Mouse (Mus musculus): ENCODE measurements around the gene Col16a1. TPM values are rescaled to one million over a fixed set of nuclear protein-coding genes. Genes with fewer than 3 reads are reported as not detected.

Gene Col16a1
- total and polyA plus RNA-seq, 2 experiments from 2014 or later = 13.8 to 43.9 TPM

GRCm38 (mm10) chr4:130009043-130009442, 38.6 kb upstream of the Col16a1 start:
- H3K27me3 ChIP-seq (ENCODE audit: insufficient read depth, low read length) = no peaks in the 10 kb centered on the region
- H3K9me3 ChIP-seq (ENCODE audit: low read length) = no peaks in the 10 kb centered on the region
- H3K4me2 ChIP-seq (ENCODE audit: low read depth, low read length, poor library complexity, severe bottlenecking) = no peak overlapping the region
- TF ChIP-seq CTCF (IDR thresholded peaks at IDR 0.05) = no peak
- no peak for DNase-seq (ENCODE audit: low spot score)
- ATAC-seq (ENCODE audit: low FRiP score) = no peak
- H3K36me3 ChIP-seq (ENCODE audit: insufficient read depth, low read length) = peaks cover 49% of the 10 kb centered on the region
- H3K27ac ChIP-seq (ENCODE audit: low read depth, low read length) = no peak overlapping the region
- 0 out of 2 replicates have a peak, but pooled peaks cover 4% of the 10 kb centered on the region for H3K4me1 ChIP-seq (ENCODE audit: insufficient read depth, low read length)
- no peak overlapping the region for H3K4me3 ChIP-seq (ENCODE audit: low read depth, low read length)
- H3K9ac ChIP-seq (replicated peaks; ENCODE audit: low read length, poor library complexity, severe bottlenecking) = no peak overlapping the region
- WGBS = 81% methylated on average over 14 of the region's 14 CpGs

GRCm38 (mm10) chr4:130010723-130011122, 36.9 kb upstream of the Col16a1 start:
- Histone ChIP-seq H3K4me1 (ENCODE audit: insufficient read depth, low read length) (0 out of 2 replicates have a peak, but pooled peaks cover 4% of the 10 kb centered on the region), H3K9ac (replicated peaks; ENCODE audit: low read length, poor library complexity, severe bottlenecking) (no peak overlapping the region), H3K36me3 (ENCODE audit: insufficient read depth, low read length) (peaks cover 52% of the 10 kb centered on the region), H3K4me3 (ENCODE audit: low read depth, low read length) (no peak overlapping the region), H3K27ac (ENCODE audit: low read depth, low read length) (no peak overlapping the region), H3K4me2 (ENCODE audit: low read depth, low read length, poor library complexity, severe bottlenecking) (no peak overlapping the region), H3K27me3 (ENCODE audit: insufficient read depth, low read length) (no peaks in the 10 kb centered on the region), H3K9me3 (ENCODE audit: low read length) (no peaks in the 10 kb centered on the region)
- WGBS = 93% methylated on average over 4 of the region's 4 CpGs
- ATAC-seq (ENCODE audit: low FRiP score) (no peak), DNase-seq (ENCODE audit: low spot score) (no peak)
- no peak for TF ChIP-seq CTCF (IDR thresholded peaks at IDR 0.05)

GRCm38 (mm10) chr4:130012234-130012633, 35.4 kb upstream of the Col16a1 start:
- H3K4me2 ChIP-seq (ENCODE audit: low read depth, low read length, poor library complexity, severe bottlenecking) = no peak overlapping the region
- H3K27ac ChIP-seq (ENCODE audit: low read depth, low read length) = no peak overlapping the region
- WGBS = 83% methylated on average over 6 of the region's 6 CpGs
- H3K4me1 ChIP-seq (ENCODE audit: insufficient read depth, low read length) = no peaks in the 10 kb centered on the region
- no peak overlapping the region for H3K4me3 ChIP-seq (ENCODE audit: low read depth, low read length)
- ATAC-seq (ENCODE audit: low FRiP score) (no peak), DNase-seq (ENCODE audit: low spot score) (no peak)
- TF ChIP-seq CTCF (IDR thresholded peaks at IDR 0.05) = no peak
- H3K36me3 ChIP-seq (ENCODE audit: insufficient read depth, low read length) = peaks cover 59% of the 10 kb centered on the region
- no peaks in the 10 kb centered on the region for H3K9me3 ChIP-seq (ENCODE audit: low read length)
- no peak overlapping the region for H3K9ac ChIP-seq (replicated peaks; ENCODE audit: low read length, poor library complexity, severe bottlenecking)
- no peaks in the 10 kb centered on the region for H3K27me3 ChIP-seq (ENCODE audit: insufficient read depth, low read length)

- Histone ChIP-seq H3K27me3 (ENCODE audit: insufficient read depth, low read length) (no peaks in the 10 kb centered on the region), H3K36me3 (ENCODE audit: insufficient read depth, low read length) (peaks cover 62% of the 10 kb centered on the region), H3K27ac (ENCODE audit: low read depth, low read length) (no peak overlapping the region), H3K4me1 (ENCODE audit: insufficient read depth, low read length) (no peaks in the 10 kb centered on the region), H3K4me3 (ENCODE audit: low read depth, low read length) (no peak overlapping the region), H3K9ac (replicated peaks; ENCODE audit: low read length, poor library complexity, severe bottlenecking) (no peak overlapping the region), H3K4me2 (ENCODE audit: low read depth, low read length, poor library complexity, severe bottlenecking) (no peak overlapping the region), H3K9me3 (ENCODE audit: low read length) (no peaks in the 10 kb centered on the region)
- ATAC-seq (ENCODE audit: low FRiP score) (0 out of 2 replicates have a peak, but pooled peaks have one; percentile 17), DNase-seq (ENCODE audit: low spot score) (no peak)
- no peak for TF ChIP-seq CTCF (IDR thresholded peaks at IDR 0.05)
- 62% methylated on average over 10 of the region's 10 CpGs for WGBS
Measured at GRCm38 (mm10) chr4:130013111-130013510, 34.5 kb upstream of the Col16a1 start.

GRCm38 (mm10) chr4:130016010-130016409, 31.6 kb upstream of the Col16a1 start:
- ATAC-seq (ENCODE audit: low FRiP score) = no peak
- 72% methylated on average over 4 of the region's 4 CpGs for WGBS
- H3K4me1 ChIP-seq (ENCODE audit: insufficient read depth, low read length) = no peaks in the 10 kb centered on the region
- no peaks in the 10 kb centered on the region for H3K27me3 ChIP-seq (ENCODE audit: insufficient read depth, low read length)
- no peak for TF ChIP-seq CTCF (IDR thresholded peaks at IDR 0.05)
- H3K9ac ChIP-seq (replicated peaks; ENCODE audit: low read length, poor library complexity, severe bottlenecking) = no peak overlapping the region
- peaks cover 57% of the 10 kb centered on the region for H3K36me3 ChIP-seq (ENCODE audit: insufficient read depth, low read length)
- no peak overlapping the region for H3K27ac ChIP-seq (ENCODE audit: low read depth, low read length)
- DNase-seq (ENCODE audit: low spot score) = no peak
- H3K9me3 ChIP-seq (ENCODE audit: low read length) = no peaks in the 10 kb centered on the region
- H3K4me3 ChIP-seq (ENCODE audit: low read depth, low read length) = no peak overlapping the region
- no peak overlapping the region for H3K4me2 ChIP-seq (ENCODE audit: low read depth, low read length, poor library complexity, severe bottlenecking)

GRCm38 (mm10) chr4:130017036-130017674, 30.5 kb upstream of the Col16a1 start:
- H3K9ac ChIP-seq (replicated peaks; ENCODE audit: low read length, poor library complexity, severe bottlenecking) = no peak overlapping the region
- H3K4me2 ChIP-seq (ENCODE audit: low read depth, low read length, poor library complexity, severe bottlenecking) = no peak overlapping the region
- no peak for DNase-seq (ENCODE audit: low spot score)
- WGBS = 74% methylated on average over 18 of the region's 18 CpGs
- H3K9me3 ChIP-seq (ENCODE audit: low read length) = no peaks in the 10 kb centered on the region
- peaks cover 52% of the 10 kb centered on the region for H3K36me3 ChIP-seq (ENCODE audit: insufficient read depth, low read length)
- TF ChIP-seq CTCF (IDR thresholded peaks at IDR 0.05) = no peak
- H3K27ac ChIP-seq (ENCODE audit: low read depth, low read length) = no peak overlapping the region
- no peaks in the 10 kb centered on the region for H3K4me1 ChIP-seq (ENCODE audit: insufficient read depth, low read length)
- H3K27me3 ChIP-seq (ENCODE audit: insufficient read depth, low read length) = no peaks in the 10 kb centered on the region
- no peak overlapping the region for H3K4me3 ChIP-seq (ENCODE audit: low read depth, low read length)
- no peak for ATAC-seq (ENCODE audit: low FRiP score)
